Mouse (Mus musculus) spleen, adult 2 months (tissue): ENCODE measurements around the gene Olfr320. TPM values are rescaled to one million over a fixed set of nuclear protein-coding genes. Genes with fewer than 3 reads are reported as not detected.
"Not testable (repeated sequence)": the region's sequence is repeated elsewhere in the genome, so short reads cannot be mapped to it uniquely, and the experiment has no call there.

ENCODE experiments used
- DNase-seq, 2 experiments: peaks; one replicate each; pipeline versions ENCODE4 v3.0.0 to v3.0.0-alpha.2; 2012 to 2021; ENCODE audit warnings: low spot score in 2 of 2, low read depth in 1 of 2
- H3K27ac ChIP-seq: fragments of 200-500 bp; 2 replicates; pipeline ENCODE4 v1.5.1; 2012; ENCODE audit warnings: low read length, inconsistent platforms; ENCODE audit not compliant: insufficient read depth
- H3K27me3 ChIP-seq: fragments of 200-500 bp; 2 replicates; pipeline ENCODE4 v1.6.1; 2012; ENCODE audit warnings: mild to moderate bottlenecking, moderate library complexity, low read length, inconsistent platforms; ENCODE audit not compliant: control insufficient read depth, insufficient read depth
- H3K36me3 ChIP-seq: fragments of 200-500 bp; 2 replicates; pipeline ENCODE4 v1.6.1; 2012; ENCODE audit warnings: mild to moderate bottlenecking, low read length, inconsistent platforms; ENCODE audit not compliant: control insufficient read depth, insufficient read depth
- H3K4me1 ChIP-seq: fragments of 200-500 bp; 2 replicates; pipeline ENCODE4 v1.6.1; 2011; ENCODE audit warnings: inconsistent platforms; ENCODE audit not compliant: control insufficient read depth, insufficient read depth, insufficient read length
- H3K4me3 ChIP-seq: fragments of 200-500 bp; 2 replicates; pipeline ENCODE4 v1.5.1; 2011; ENCODE audit warnings: mild to moderate bottlenecking, inconsistent platforms; ENCODE audit not compliant: insufficient read depth, insufficient read length; ENCODE audit errors: extremely low read depth
- CTCF ChIP-seq: fragments of 200-500 bp; IDR thresholded peaks from 2 replicates; pipeline ENCODE4 v1.5.1; 2011; ENCODE audit warnings: mild to moderate bottlenecking, inconsistent platforms; ENCODE audit not compliant: insufficient read depth, insufficient read length, insufficient replicate concordance; ENCODE audit errors: extremely low read depth
- POLR2A ChIP-seq: fragments of 200-500 bp; IDR thresholded peaks from 2 replicates; pipeline ENCODE4 v1.6.1; 2011; ENCODE audit warnings: low read depth, low read length, inconsistent platforms
- WGBS: fragments of 180-500 bp; shearing (Covaris S2); methylation state at CpG from one replicate; pipeline ENCODE4 v1.1.7; 2018; 5-methylcytosine and 5-hydroxymethylcytosine counted together
- polyA plus RNA-seq: library from polyadenylated mRNA; depleted of rRNA; stranded (reverse); fragments of >200 nt; gene quantifications from 2 replicates; pipeline ENCODE4 v1.2.3, GENCODE M21; 2012

The Olfr320 gene
- polyA plus RNA-seq, 1 experiment = not detected

GRCm38 (mm10) chr11:58643350-58643749, 37.5 kb upstream of the Olfr320 start:
- DNase-seq = peak; percentile 9 to 20
- whole genome bisulfite sequencing = 30% methylated on average over 6 of the region's 6 CpGs

DNA sequence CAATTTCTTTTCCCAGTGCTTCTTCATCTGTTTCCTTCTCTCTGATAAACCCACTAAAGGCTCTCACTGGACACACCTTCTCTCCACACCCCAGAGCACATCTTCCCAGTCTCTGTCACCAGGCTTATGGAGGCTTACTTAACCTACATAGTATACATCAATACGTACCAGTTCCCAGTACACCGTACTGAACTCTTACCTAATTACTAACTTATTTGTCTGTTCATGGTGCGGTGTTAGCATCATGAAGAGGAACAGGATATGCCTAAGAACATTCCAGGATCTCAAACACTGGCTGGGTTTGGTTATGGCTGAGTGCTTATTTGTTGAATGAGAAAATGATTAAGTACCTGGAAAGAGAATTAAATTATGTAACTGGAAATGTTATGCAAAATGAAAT, 25.7 kb upstream of the Olfr320 start:
- DNase-seq = no peak
- 93% methylated on average over 3 of the region's 3 CpGs for WGBS
- Histone ChIP-seq H3K4me1 (no peaks in the 10 kb centered on the region), H3K36me3 (no peaks in the 10 kb centered on the region), H3K27ac (no peak overlapping the region), H3K27me3 (no peaks in the 10 kb centered on the region), H3K4me3 (no peak overlapping the region)
- TF ChIP-seq POLR2A = no peak

More at GRCm38 (mm10) chr11:58643350-58643749, 37.5 kb upstream of the Olfr320 start:
- H3K36me3 ChIP-seq = no peaks in the 10 kb centered on the region
- peaks cover 5% of the 10 kb centered on the region for H3K27me3 ChIP-seq
- TF ChIP-seq POLR2A (no peak), CTCF (peak; percentile 58; the same call in 1 of the 2 replicates)
- peaks cover 4% of the 10 kb centered on the region; the same call in 1 of the 2 replicates for H3K4me1 ChIP-seq
- no peak overlapping the region for H3K4me3 ChIP-seq
- H3K27ac ChIP-seq = no peak overlapping the region

- no peaks in the 10 kb centered on the region for H3K27me3 ChIP-seq
- TF ChIP-seq CTCF (no peak), POLR2A (no peak)
- H3K4me1 ChIP-seq = no peaks in the 10 kb centered on the region
- no peak within 1 kb of the TSS for H3K27ac ChIP-seq
- WGBS = 81% methylated on average over 4 of the region's 4 CpGs
- H3K36me3 ChIP-seq = no peaks in the 10 kb centered on the region
- no peak for DNase-seq
- no peak within 1 kb of the TSS for H3K4me3 ChIP-seq
Observed at GRCm38 (mm10) chr11:58658596-58658995, 22.3 kb upstream of the Olfr320 start, which contains the start of gene Olfr322. Gene Olfr322, plus strand, starts transcription at chr11:58658782.

- Histone ChIP-seq H3K4me1 (no peaks in the 10 kb centered on the region), H3K36me3 (no peaks in the 10 kb centered on the region), H3K4me3 (no peak overlapping the region), H3K27me3 (no peaks in the 10 kb centered on the region), H3K27ac (no peak overlapping the region)
- DNase-seq = no peak
- TF ChIP-seq POLR2A = no peak
- TF ChIP-seq CTCF = no peak
Observed at GRCm38 (mm10) chr11:58669252-58669651, 11.6 kb upstream of the Olfr320 start.

DNA sequence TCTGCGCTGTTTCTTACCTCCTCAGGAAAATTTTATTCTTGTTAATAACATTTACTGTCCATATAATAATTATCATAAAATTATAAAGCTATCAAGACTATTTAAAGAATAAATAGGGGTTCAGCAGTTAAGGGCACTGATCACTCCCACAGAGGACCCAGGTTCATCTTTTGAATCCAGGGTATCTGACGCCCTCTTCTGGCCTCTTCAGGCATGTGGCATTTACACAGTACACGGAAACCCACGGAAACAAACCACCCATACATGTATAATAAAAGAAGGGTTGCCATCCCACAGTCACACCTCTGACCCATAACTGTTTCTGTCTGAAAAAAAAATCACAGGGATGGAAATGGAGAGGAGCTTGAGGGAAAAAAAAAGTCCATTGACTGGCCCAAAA, 9.1 kb upstream of the Olfr320 start:
- no peaks in the 10 kb centered on the region for H3K27me3 ChIP-seq
- TF ChIP-seq CTCF = no peak
- TF ChIP-seq POLR2A = no peak
- WGBS = 46% methylated on average over 4 of the region's 4 CpGs
- no peaks in the 10 kb centered on the region for H3K4me1 ChIP-seq
- no peak for DNase-seq
- H3K36me3 ChIP-seq = no peaks in the 10 kb centered on the region
- no peak overlapping the region for H3K27ac ChIP-seq
- H3K4me3 ChIP-seq = no peak overlapping the region

DNA sequence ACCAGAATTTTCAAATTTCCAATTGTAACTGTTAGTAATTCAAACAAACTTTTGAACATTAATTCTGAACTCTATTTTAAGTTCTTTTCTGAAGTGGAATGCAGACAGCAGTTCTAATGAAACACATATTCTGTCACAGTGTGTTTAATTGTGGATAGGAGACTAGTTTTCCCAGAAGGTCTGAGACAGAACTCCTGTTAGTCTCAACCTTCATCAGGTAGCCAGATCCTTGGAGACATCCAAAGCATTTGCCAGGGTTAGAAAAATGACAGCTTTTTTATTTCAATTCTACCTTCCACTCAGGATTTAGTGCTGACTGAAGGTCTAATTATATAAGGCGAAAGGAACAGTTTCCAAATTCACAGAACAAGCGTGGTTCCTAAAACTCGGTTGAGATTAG, 18.0 kb downstream of the Olfr320 start, which contains the start of gene Olfr319:
TSS of gene Olfr319 (plus strand) at position 301 of the 400 bp plus-strand sequence.
- Histone ChIP-seq H3K4me3 (no peak within 1 kb of the TSS), H3K4me1 (no peaks in the 10 kb centered on the region), H3K27ac (no peak within 1 kb of the TSS), H3K36me3 (no peaks in the 10 kb centered on the region), H3K27me3 (no peaks in the 10 kb centered on the region)
- no peak for DNase-seq
- TF ChIP-seq CTCF (no peak), POLR2A (no peak)
- 90% methylated on average over 3 of the region's 3 CpGs for WGBS

- no peaks in the 10 kb centered on the region for H3K27me3 ChIP-seq
- no peaks in the 10 kb centered on the region for H3K36me3 ChIP-seq
- no peak overlapping the region for H3K4me3 ChIP-seq
- 83% methylated on average over 11 of the region's 11 CpGs for WGBS
- no peak for DNase-seq
- TF ChIP-seq CTCF (no peak), POLR2A (no peak)
- no peak overlapping the region for H3K27ac ChIP-seq
- no peaks in the 10 kb centered on the region for H3K4me1 ChIP-seq
Observed at GRCm38 (mm10) chr11:58709086-58709485, 28.2 kb downstream of the Olfr320 start.

DNA sequence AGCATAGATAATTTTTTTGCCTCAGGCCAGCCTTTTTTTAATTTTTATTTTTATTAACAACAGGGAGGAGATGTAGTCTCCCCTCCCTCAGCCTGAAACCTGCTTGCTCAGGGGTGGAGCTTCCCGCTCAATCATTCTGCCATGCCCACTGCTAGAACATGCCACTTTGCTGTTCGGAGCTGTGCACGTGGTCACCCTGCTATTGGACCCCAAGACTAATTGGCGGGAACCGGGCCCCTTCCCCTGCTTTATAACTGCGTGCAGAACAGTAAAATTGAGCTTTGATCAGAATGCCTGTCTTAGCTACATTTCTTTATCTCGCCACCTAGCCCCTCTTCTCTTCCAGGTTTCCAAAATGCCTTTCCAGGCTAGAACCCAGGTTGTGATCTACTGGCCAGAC, 36.8 kb downstream of the Olfr320 start:
- H3K27me3 ChIP-seq, H3K27ac ChIP-seq, H3K4me3 ChIP-seq, H3K36me3 ChIP-seq, H3K4me1 ChIP-seq, DNase-seq: not testable (repeated sequence)
- WGBS = 81% methylated on average over 7 of the region's 7 CpGs
